Mouse (Mus musculus): ENCODE results near the gene Rnh1.
A peak's percentile ranks its signal among the peaks of the same experiment; 100 is the strongest.

Gene Rnh1

DNA sequence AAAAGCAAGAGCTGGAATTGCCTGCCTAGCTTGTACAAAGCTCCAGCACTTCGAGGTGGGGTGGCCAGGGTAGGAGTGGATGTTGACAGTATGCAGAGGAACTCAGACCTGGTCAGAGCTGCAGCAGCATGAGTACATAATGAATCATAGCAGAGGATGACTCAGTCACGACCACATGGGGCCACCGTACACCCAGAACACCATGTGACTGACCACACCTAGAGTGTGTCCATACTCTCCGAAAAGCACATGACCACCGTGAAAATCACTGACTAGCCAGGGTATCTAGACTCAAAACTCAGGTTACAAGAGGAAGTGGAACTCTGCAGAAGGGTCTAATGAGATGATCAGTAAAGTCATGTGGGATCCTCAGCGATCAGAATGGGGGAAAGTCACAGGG, 7.8 kb downstream of the Rnh1 start:
- no peak for DNase-seq (ENCODE audit: low spot score)

DNA sequence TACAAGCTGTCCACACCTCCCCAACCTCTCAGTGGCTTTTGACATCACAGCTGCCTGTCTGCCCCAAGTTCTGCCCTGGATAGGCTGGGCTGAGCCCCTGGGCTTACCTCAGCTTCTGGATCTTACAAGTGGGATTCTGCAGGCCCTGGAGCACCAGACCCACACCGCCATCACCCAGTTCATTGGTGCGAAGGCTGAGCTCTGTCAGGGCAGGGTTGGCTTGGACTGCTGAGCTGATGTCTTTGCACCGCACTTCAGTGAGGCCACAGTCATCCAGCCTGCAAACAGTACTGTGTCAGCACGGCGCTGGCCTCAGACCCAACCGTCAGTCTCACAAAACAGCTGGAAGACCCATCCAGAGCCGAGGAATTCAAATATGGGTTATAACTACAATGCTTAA, 8.3 kb downstream of the Rnh1 start:
- DNase-seq (ENCODE audit: low spot score) = no peak

DNA sequence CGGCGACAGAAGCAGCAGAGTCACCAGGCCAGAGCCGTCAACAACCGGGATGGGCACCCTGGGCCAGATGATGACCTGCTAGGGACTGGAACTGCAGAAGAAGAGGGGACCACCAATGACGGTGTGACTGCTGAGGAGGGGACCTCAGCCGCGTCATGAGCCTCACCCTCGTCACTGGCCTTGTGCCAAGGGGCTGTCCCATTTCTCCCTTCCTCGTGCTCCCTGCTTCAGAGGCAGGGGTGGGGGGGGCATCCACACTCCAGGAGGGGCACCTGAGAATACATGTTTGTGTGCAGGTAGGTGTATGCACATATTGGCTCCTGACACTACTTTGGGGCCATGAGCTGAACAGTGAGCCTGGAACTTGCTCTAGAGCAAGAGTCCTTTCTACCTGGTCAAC, 17.3 kb downstream of the Rnh1 start:
- no peak for DNase-seq (ENCODE audit: low spot score)

DNA sequence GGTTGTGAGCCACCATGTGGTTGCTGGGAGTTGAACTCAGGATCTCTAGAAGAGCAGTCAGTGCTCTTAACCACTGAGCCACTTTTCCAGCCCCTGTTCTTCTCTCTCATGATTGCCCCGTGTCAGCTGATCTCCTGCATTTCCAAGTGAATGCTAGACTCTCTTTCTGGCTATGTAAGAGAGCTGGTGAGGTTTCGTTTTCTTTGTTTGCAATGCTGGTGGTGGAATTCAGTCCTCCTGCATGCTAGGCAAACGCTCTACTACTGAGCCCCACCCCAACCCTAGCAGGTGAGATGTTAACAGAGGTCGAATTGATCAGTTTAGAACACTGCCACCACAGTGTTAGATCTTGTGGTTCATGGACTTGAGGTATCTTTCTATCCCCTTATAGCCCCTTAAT, 24.0 kb downstream of the Rnh1 start:
- no peak for DNase-seq (ENCODE audit: low spot score)

DNA sequence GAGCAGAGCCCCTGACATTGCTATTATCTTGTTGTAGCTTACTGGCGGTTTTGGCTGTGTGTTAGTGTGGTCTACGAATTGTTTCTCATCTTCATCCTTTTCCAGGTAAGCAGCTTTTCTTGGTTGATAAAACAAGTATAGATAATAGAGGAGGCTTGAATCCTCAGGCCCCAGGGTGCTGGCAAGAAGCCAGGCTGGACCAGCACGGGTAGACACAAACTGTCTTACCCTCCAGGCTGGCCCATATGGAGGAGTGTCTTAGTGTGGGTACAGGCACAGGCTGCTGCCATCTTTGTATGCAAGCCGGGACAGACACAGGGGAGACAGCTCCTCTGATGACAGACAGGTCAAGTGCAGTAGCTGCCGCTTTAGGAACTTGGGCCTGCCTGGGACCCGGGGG, 25.6 kb downstream of the Rnh1 start:
- no peak for DNase-seq (ENCODE audit: low spot score)

DNA sequence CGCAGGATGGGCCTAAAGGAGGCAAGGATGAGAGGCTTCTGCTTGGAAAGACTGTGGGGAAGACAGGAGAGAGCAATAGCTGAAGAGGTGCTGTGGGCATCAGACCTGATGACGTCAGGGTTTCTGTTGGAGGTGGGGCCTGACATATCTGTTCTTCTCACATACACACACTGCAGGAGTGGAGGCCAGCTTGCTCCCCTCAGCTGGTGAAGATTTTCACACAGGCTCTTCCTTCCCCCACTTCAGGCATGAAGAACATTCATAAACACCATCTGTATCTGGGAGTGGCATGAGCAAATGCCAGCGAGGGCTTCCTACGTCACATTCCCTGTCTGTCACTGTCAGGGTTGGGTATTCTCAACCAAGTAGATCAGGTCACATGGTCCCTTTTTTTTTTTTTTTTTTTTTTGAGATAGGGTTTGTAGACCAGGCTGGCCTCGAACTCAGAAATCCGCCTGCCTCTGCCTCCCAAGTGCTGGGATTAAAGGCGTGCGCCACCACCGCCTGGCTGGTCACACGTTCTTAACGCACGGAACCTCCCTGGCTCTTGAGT, 26.5 kb downstream of the Rnh1 start:
- no peak for DNase-seq (ENCODE audit: low spot score)

DNA sequence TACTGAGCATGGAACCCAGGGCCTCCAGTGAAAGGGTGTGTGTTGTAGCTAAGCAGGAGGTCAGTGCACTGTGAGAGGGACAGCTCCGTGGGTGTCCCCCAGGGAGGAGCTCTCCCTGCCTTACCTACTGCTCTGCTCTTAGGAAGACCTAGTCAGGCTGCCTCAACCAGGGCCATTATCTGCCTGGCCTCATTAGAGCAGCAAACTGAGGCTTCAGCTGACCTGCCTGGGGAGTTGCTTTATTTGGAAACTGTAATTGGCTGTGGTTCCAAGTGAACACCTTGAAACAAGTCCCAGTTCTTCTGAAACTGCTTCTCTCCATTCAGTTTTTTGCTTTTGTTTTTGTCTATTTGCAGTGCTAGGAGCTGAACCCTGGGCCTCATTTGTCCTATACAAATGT, 27.3 kb downstream of the Rnh1 start:
- DNase-seq (ENCODE audit: low spot score) = no peak

DNA sequence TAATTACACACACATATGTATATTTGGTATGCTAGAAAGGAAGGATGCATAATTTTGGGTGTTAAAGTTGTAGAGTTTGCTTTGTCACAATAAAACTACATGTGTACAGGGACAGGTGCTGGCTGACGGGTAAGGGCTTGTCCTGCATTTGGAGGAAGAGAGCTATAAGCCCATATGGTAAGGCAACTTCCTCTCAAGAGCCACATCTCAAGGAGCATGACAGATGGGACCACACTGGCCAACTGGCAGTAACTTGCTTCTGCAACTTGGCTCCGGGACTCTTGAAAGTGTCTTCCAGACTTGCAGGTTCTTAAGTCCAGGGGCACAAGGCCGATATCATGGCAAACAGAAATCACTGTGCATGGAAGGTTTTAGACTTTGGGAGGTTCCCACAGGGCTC, 28.0 kb downstream of the Rnh1 start:
- DNase-seq (ENCODE audit: low spot score) = no peak

DNA sequence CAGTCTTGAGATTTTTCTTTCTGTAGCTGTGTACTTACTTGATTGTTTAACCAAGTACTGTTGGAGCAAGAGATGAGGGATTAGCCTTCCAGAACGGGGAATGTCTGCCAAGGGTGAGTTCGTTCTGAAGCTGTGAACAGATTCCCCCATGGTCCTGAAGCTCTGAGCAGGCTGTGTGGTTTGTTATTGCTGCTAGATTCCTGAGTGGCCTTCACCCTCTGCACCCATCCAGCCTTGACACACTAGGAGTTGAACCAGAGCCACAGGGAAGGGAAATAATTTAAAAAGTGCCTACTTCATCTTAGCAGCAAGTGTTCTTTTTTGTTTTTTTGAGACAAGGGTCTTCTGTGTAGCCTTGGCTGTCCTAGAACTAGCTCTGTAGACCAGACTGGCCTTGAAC, 28.8 kb downstream of the Rnh1 start:
- DNase-seq (ENCODE audit: low spot score) = no peak

DNA sequence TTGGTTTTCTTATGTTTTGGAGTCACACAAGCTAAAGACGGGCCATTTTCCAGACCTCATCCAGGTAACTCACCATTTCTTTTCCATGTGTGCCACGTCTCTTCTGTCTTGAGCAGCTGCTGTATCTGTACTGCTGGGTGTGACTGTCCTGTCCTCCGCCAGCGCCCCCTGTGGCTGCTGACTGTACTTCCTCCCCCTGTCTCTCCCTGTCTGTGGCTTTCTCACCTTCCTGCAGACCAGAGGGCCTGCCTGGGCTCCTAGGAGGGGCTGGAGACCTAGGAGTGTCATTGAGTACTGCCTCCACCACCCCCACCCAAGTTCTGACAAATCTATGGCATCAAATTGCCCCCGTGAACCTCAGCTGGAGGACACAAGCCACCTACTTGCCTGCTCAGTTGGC, 29.5 kb downstream of the Rnh1 start:
- DNase-seq (ENCODE audit: low spot score) = no peak

DNA sequence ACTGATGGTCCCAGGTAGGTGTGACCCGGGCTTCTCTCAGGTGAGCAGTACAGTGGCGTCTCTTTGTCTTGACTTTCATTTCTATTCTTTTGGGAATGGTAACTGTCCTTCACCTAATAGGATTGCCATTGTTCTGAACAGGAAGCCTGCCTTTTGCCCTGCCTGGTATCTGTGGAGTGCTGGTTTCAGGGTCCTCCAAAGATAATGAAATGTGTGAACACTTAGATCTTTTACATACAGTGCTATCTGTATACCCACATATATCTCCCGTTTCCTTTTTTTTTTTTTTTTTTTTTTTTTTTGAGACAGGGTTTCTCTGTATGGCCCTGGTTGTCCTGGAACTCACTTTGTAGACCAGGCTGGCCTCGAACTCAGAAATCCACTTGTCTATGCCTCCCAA, 31.3 kb downstream of the Rnh1 start:
- no peak for DNase-seq (ENCODE audit: low spot score)

DNA sequence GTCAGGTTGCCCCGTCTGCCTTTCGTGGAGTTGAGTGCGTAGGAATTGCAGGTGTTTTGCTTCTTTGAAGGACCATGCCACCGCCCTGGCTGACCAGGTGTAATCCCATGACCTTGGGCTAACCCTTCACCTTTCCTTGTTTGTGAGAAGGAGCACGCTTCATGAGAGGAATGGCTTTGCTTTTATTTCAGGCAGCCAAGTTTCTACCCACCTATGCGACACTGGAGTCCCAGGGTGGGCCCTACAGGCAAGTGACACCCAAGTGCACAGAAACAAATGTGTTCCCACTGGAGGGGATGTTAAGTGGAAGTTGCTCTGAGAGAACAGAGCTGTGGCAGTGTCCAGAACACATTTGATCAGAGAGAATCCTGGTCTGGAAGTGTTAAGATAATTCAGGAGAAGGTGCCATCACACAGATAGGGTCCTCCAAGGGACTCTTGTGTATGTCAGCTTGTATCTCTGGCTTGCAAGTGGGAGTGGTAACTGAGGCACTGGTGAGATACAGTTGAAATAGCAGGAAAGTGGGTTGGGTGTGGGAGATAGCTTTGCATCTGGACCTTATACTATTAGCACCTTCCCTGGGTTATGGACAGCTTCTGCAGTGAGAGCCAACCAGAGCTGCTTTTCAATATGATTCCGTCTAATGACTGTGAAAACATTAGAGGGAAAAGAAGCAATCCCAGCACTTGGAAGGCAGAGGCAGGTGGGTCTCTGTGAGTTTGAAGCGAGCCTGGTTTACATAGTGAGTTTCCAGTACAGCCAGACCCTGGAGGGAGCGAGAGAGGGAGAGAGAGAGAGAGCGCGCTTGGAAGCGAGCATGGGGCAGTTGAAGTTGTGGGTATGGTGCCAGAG, 40.5 kb downstream of the Rnh1 start:
- no peak for DNase-seq (ENCODE audit: low spot score)

DNA sequence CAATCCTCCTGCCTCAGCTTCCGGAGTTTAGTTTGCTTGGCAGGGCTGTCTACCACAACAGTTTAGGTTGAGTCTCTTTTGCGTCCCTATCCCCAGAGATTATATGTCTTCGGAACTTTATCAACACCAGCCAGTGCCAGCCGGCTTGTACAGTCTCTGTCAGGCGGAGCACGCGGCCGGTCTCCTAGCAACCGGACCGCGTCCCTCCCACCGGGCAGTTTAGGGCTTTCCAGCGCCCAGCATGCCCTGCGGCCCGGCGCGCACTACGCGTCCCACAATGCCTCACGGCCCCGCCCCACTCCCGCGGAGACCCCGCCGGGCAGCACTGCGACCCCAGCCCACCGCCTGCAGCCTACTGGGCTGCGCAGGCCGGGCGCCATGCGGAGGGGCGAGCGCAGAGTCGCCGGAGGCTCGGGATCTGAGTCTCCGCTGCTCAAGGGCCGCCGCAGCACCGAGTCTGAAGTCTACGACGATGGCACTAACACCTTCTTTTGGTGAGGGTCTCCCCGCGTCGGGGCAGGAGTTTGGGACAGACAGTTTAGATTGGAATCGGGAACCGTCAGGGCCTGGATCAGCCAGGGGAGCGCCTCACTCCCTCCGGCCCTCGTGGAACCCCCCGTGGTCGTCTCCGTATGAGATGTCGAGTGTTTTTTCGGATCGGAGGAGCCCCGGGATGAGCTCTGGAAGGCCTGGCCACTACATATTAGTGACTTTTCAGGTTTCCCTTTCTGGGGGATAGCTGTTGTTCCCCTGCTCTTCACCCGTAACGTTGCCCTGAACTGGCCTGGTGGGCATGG, 41.4 kb downstream of the Rnh1 start:
- peak; percentile 80 for DNase-seq (ENCODE audit: low spot score)

DNA sequence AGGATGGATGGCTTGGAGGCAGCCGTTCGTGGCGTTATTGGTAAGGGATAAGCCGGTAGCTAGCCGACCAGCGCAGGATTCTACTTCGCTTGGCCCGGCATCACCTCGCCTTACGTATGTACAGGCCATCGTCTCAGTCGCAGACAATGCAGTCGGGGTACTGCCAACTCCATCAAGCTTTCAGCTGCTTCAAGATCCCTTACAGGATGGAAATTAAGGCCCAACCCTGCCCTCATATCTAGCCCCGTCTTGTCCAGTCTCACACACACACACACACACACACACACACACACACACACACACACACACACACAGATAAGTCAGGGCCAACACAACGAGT, 49.2 kb downstream of the Rnh1 start:
- DNase-seq (ENCODE audit: low spot score) = no peak

DNA sequence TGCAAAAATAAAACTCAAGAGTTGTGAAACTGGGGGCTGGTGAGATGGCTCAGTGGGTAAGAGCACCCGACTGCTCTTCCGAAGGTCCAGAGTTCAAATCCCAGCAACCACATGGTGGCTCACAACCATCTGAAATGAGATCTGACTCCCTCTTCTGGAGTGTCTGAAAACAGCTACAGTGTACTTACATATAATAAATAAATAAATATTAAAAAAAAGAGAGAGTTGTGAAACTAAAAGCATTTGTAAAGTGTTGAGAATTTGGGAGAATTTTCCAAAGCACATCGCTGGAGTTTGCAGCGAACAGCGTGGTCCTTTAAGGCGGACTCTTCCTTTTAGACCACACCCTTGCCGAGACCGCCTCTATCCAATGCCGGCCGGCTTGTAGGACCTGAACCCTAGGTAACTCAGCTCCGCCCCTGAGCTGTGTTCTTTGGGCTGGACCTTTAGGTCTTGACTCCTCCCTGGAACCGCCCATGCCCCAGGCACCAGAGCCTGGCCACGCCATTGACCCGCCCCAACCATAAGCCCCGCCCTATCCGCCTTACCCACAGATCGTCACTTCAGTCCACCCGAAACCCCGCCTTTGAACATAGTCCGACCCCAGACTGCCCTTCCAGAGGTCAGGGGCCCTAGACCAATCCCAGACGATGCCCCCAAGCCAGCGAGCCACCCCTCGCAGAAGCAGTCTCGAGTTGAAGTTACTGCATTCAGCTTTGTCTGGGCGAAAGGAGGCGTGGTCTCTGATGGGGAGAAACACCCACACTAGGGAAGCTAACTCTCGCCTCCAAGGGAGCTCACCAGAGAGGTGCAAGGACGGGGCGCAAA, 49.8 kb downstream of the Rnh1 start:
- peak; percentile 85 for DNase-seq (ENCODE audit: low spot score)

DNA sequence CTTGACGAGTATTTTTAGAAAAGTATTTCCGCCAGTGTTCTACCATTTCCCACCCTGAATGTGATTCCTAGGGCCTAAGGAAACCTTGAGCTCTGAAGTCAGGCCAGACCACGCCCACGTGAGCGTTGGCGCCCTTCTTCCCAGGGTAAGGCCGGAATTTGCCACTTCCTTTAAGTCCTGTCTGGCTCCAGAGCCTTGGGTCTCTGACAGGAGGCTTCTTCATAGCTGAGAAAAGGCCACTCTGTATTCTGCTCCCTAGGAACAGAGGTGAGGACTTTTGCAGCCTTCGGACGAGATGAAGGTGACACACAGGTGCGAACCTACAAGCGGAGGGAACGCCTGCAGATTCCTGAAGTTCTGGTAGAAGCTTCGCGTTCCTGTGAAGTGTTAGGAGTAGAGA, 50.4 kb downstream of the Rnh1 start, which contains the start of gene Ptdss2:
Ptdss2 (plus strand) TSS at position 138 of the 400 bp plus-strand sequence.
- no peak for DNase-seq (ENCODE audit: low spot score)

DNA sequence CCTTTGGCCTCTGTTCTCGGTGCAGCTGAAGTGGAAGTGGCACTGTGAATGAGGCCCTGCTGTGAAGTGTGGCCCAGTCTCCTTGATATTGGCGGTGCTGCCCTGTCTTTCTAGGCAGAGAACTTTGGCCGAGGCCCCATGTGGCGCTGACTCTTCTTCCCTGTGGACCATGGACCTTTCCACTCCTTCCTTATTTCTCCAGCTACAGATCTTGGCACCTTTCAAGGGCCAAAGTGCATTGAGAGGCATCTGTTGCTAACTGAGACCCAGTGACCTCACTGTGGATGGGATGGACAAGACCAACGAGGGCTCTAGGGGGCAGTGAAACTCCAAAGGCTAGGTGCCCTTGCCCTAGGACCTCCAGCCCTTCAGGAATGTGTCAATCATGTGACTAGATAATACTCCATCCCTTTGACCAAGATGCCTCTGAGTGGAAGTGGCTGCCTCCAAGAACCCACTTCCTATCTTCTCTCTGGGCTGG, 51.6 kb downstream of the Rnh1 start:
- DNase-seq (ENCODE audit: low spot score) = no peak

DNA sequence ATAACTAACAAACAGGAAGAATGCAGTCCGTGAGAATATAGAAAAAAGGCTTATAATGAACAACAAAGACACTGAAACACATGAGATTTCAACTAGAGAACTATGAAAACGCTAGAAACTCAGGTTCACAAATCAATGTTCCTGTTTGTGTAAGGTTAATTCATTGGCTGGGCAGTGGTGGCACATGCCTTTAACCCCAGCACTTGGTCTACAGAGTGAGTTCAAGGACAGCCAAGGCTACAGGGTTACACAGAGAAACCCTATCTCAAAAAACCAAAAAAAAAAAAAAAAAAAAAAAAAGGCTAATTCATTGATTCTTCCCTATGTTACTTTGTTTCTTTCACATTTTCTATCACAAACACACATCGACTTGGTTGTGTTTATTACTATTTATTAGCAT, 52.1 kb downstream of the Rnh1 start:
- no peak for DNase-seq (ENCODE audit: low spot score)

DNA sequence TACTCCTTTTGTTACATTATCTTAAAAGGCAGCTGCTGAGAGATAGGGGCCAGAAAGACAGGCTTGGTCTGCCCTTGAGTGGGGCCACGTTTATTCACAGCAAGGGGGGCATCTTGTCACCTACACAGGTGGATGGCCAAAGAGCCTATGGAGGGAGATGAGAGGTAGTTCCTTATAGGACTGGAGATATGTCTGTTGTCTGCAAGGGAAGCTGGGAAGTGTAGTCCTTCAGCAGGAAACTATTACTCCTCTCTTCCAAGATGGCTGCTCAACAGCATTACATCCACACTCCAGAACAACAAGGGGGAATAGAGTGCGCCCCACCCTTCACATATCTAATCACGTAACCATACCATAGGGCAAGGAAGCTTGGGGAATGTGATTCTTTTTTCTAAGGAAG, 53.2 kb downstream of the Rnh1 start:
- no peak for DNase-seq (ENCODE audit: low spot score)

DNA sequence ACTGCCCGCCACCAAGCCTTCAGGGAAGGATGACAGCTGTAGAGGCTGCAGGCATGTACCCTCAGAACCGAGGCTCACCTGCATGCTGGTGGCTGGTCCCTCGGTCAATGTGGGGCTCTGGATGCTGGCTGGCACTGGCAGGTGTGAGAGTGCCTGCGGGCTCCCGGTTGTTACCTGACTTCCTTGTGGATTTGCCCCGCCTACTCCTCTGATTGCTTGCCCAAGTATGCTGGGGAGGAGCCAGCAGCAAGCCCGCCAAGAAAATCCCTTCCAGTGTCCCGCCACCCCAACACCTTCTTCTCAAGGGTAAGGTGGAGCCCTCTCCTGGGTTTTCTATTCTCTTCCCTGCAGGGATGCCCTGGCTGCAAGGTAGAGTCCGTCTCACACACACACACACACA, 55.0 kb downstream of the Rnh1 start, which contains the start of gene Ano9:
Ano9 (minus strand) TSS at position 171 of the 400 bp plus-strand sequence.
- no peak for DNase-seq (ENCODE audit: low spot score)

DNA sequence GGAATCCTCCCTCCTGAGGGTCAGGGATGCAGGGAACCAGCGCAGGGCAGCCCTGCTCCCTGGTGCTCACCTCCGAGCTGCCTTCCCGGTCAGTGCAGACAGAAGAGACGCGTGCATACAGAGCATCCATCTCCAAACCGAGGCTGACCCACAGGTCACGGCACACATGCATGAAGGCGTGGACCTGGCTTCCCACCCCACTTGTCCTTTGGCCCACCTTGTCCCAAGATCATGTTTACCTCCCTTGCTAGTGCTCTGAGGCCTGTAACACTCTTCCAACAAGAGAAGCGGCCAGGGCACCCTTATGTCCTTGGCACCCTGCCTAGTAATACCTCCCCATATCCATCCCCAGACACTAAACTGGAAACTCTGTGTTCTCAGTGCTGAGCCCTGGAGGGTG, 56.8 kb downstream of the Rnh1 start:
- no peak for DNase-seq (ENCODE audit: low spot score)

Data from left cerebral cortex, adult 11 months (tissue).